Mouse (Mus musculus) spleen, postnatal 4 days (tissue): Measurements from ENCODE around the gene Dennd4a.

Source experiments
- DNase-seq, 2 experiments: peaks; one replicate each; pipeline ENCODE4 v3.0.0; 2022; ENCODE audit warnings: low spot score in 2 of 2

The Dennd4a gene

DNA sequence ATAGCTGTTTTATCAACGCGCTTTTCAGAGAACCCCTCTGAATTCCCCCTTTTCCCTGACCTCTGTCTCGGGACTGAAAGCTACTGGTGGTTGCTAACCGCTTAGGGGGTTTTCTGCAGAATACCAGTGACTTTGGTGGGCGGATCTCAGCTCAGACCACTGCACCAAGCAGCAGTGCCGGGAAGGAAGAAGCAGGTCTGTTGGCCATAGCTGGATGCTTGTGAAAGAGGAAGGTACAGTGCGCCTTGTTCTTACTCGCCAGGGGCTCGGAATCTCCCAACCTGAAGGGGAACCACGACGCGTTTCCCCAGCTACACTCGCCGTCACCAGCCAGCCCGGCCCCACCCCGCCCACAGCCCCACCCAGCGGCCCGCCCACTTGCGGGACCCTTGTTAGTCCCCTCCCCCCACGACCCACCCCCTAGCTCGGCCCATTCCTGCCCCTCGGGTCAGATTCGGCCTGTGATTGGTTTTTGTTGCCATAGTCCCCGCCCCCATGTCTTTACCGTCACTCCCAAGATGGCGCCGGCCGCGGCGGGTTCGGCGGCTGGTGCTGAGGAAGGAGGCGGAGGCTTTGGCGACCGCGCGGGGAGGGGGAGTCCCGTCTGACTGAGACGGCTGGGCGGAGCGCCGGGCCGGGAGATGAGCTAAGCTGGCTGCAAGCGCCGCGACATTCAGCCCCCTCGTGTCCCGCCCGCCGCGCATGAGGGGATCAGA, at the start of gene Dennd4a:
Dennd4a (plus strand) TSS at position 519 of the 716 bp plus-strand sequence.
- peak; percentile 98 to 99 for DNase-seq

DNA sequence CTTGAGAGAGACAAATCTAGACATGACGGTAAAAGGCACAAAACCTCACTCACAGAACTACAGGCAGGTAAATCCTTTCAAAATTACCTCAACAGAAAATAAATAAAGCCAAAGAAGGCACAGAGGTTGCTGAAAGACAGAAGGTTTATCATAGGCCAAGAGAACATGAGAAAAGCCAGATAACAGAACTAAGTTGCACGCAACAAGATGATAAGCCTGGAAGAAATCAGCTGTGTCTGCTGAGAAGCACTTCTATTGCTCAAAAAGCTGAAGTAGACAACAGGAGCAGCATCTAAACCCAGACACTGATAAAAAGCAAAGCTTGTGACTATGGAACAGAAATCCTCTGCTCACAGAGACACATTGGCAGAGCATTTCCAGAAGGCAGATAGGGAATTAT, 46.3 kb upstream of the Dennd4a start:
- DNase-seq, result no peak

DNA sequence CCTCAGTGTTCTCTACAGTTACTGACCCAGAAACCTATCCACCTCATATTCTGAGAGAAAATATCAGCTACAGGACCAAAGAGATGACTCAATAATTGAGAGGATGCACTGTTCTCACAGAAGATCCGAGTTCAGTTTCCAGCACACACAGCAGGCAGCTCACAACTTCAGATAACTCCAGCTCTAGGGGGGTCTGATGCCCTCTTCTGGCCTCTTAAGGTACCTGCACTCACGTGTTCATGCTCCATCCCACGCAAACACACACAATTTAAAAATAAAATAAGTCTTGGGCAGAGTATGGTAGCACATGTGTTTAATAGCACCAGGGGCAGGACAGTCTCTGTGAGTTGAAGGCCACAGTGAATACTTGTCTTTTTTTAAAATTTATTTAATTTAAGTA, 45.0 kb upstream of the Dennd4a start:
- DNase-seq, result no peak

DNA sequence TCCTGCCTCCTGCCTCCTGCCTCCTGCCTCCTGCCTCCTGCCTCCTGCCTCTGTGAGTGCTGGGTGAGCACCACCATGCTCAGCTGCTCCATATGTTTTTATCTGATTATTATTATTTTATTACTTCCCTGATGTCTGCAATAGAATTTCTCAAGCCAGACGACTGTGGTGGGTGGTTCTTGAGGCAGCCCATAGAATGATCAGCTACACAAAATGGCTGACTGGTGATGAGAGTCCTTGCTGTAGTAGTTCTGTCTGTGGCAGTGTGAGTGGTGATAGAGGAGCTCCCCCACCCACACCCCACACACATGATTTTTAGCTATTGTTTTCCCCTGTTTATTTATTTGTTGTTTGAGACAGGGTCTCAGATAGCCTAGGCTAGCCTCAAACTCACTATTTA, 43.3 kb upstream of the Dennd4a start:
- no peak for DNase-seq

DNA sequence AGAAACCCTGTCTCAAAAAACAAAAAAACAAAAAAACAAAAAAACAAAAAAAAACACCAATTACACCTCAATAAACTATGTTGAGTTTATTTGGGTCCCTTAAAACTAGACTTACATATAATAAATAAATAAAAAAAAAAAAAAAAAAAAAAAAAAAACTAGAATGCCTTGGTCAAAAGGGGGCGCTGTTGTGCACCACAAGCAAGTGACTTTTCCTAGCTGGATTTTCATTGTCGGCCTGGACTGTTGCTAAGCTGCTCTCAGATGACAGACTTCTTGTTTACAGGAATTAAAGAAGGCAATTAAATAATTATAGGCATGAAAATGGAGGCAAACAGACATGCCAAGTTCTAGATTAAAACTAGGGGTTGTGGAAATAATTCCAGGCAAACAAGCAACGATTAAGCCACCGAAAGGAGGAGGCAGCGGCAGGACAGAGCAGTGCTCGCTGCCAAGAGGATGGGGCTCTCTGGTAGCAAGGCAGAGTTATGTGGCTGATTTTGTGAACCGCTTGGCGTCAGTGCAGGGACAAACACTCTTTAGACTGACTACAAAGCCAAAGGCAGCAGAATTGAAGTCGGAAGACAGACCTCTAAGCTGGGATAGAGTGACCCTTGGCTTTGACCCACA, 42.0 kb upstream of the Dennd4a start:
- DNase-seq, result peak in 1 of 2 experiments; percentile 75

DNA sequence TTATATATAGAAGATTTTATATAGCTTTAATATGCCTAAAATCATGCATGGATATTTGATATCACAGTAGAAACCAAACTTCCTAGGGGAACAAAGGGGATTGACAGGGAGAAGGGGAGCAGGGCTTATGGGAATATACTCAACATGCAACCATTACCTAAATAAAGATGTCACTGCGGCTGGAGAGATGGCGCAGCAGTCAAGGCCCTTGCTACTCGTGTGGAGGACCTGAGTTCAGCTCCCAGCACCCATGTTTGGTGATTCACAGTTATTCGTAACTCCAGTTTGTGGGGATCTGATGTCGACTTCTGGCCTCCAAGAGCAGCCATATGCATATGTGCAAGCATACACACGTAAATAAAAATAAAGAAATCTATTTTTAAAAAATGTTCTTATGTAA, 41.2 kb upstream of the Dennd4a start:
- peak in 1 of 2 experiments; percentile 47 for DNase-seq

DNA sequence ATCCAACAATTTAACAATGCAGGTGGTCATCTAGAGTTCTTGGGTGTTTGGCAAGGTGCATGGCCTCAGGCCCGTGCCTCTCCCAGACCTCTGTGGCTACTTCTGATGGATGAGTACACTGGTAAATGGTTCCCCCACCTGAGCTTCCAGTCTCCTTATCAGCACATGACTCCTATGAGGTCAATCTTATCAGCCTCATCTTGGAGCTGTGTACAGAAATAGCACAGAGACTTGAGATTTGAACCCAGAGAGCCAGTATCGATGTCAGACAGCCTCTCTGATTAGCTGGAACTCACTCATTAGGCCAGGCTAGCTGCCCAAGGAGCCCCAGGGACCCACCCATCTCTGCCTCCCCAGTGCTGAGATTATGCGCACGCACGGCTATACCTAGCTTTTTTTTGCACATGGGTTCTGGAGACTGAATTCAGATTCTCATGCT, 40.7 kb upstream of the Dennd4a start:
- peak in 1 of 2 experiments; percentile 54 for DNase-seq

DNA sequence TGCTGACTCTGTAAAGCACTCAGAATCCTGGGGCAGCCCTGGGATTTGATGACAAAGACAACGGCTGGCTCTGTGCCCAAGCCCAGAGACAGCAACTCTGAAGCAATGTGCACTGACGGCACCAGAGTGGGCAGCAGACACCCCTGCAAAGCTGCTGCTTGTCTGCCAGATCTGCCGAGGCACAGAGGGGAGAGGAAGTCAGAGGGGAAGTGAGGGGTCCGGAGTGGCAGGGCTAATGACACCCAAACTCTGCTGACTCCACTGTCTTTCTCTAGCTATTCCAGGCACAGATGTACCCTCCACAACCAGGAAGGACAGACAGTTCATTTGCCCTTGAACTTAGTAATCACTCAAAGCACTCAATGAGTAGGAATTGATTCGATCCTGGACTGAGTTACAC, 39.9 kb upstream of the Dennd4a start:
- peak in 1 of 2 experiments; percentile 21 for DNase-seq

DNA sequence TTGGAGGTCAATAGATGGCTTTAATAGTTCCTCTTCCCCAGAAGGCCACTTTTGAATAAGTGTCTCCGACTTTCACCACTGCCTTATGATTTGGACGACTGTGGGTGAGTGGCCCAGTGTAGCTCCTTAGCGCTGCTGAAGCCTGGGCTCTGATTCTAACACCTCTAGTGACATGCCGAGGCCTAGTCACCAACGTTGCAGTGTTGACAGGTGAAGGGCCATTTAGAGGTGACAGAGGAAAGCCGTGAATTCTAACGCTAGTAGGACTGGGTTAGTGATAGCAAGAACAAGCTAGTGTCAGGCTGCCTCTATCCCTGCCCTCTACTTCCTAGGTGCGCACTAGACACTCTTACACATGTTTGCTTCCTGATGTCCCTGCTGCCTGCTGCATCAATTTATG, 37.9 kb upstream of the Dennd4a start:
- DNase-seq, result peak in 1 of 2 experiments; percentile 38

DNA sequence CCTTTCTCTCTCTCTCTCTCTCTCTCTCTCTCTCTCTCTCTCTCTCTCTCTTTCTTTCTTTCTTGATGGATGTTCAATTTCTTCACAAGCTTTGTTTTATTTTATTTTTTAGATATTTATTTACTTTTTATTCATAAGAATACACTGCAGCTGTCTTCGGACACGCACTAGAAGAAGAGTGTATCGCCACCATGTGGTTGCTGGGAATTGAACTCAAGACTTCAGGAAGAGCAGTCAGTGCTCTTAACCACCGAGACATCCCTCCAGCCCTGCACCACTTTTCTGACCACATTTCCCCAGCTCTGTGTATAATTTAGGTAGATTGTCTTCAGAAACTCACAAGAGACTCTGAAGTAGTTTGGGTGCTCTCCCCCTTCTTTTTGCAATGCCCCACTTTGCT, 37.2 kb upstream of the Dennd4a start:
- DNase-seq, result no peak

DNA sequence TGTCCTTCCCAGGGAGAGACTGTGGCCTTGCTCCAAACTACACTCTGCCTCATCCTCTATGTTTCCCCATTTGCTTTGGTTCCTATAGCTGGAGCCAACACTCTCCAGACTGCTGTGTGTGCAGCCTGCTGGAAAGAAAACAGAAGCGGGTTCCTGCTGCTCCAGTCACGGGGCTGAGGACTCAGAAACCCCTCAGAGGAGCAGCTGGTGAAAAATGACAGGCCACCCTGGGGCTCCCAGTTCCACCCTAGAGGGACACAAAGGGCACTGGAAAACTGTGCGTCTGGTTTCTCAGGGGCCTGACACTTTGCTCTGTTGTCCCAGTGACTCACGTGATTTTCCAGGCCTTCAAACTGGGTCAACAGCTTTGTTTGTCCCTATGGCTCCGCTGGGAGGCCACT, 36.7 kb upstream of the Dennd4a start:
- no peak for DNase-seq

DNA sequence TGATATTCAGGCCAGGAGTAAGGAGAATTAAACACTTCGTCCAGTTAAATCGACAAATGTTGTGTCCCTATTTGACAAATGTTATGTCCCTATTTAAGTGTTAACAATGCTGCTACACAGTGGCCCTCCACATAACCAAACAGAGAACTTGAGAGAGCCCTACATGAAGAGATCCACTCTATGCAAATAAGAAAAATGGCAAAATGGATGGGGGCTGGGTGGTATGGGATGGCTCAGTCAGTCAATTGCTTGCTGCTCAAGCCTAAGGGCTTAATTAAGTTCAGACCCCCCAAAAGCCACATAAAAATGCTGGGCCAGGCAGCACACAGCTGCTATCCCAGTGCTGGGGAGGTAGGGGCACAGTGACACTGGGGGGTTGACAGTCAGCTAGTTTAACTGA, 36.3 kb upstream of the Dennd4a start:
- DNase-seq, result no peak

DNA sequence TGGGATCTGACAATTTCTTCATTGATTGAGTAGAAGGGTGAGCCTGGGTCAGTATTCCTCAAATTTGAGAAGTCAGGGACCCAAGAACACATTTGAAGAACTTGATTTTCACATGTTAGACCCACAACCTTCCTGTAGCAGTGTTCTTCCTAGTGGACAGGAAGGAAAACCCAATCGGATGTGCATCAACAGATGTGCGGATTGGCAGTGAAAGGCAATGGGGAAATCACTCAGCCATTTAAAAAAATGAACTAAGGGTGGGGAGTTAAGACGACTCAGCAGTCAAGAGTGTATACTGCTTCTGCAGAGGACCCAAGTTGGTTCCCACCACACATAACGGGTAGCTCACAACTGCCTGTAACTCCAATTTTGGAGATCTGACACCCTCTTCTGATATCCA, 35.6 kb upstream of the Dennd4a start:
- DNase-seq, result no peak

DNA sequence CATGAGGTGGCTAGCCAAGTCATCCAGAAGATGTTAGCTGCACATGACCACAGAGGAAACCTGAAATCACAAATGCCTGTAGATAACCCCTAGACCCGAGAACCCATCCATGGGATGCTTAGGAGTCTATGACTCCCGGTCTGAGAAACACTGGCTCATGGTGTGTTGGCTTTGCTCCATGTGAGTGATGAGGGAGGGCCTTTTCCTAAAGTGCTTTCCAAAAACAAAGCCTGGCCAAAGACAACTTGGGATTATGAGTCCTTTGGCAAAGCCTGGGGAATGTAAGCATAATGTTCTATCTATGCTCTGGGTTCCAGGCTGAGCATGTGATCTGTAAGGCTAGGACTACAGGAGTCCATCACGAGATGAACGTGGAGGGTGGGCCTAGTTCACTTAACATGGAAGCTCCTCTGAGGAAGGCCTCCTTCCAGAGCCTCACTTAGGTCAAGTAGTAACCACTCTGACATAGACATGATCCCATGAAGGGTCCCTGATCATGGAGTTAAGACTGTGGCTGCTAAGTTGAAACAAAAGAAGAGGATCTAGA, 33.6 kb upstream of the Dennd4a start:
- DNase-seq, result no peak

DNA sequence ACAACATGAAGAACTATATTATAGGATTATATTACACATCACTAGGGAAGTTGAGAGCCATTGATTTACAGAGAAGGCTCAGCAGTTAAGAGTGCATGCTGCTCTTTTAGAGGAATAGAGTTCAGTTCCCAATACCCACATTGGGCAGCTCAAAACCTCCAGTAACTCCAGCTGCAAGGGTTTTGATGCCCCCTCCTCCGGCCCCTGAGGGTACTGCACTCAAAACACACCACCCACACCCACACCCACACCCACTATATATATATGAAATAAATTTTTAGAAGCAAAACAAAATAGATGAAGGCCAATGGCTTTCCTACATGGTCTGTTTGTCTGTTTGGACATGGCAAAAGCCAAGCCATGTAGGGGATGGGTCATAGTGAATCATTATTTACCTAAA, 33.0 kb upstream of the Dennd4a start:
- DNase-seq, result no peak

DNA sequence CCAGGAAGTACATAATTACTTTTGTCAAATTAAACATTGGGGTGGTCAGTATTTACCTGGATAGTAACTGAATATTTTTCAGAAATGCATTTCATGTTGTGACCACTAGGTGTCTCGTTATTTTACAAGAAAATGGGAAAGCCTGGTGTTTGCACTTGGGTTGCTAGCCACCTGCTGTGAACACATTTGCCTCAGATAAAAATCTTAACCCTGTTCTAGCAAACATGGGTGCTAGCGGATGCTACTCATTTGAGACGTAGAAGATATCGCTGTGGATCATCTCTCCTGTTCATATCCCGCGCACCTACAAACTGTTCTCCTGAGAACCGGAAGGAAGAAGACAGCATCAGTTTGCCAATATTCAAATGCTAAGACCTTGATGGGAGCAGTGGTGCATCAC, 31.5 kb upstream of the Dennd4a start:
- no peak for DNase-seq

DNA sequence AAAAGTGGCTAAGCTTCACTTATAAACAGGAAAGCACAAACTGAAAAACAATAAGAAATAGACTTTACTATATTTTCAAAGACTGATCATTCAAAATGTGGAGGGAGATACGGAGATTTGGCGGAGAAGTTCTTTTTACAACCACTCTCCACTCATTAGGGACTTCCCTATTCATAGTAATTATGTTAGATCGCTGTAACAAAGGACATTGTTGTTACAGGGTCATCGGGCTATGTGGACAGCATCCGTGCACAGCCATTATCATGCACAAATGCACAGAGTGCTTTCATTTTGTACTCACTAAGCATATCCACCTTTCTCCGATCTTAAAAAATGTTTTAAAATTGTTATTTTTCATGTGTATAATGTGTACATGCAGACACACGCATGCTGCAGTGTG, 27.6 kb upstream of the Dennd4a start:
- DNase-seq, result no peak

DNA sequence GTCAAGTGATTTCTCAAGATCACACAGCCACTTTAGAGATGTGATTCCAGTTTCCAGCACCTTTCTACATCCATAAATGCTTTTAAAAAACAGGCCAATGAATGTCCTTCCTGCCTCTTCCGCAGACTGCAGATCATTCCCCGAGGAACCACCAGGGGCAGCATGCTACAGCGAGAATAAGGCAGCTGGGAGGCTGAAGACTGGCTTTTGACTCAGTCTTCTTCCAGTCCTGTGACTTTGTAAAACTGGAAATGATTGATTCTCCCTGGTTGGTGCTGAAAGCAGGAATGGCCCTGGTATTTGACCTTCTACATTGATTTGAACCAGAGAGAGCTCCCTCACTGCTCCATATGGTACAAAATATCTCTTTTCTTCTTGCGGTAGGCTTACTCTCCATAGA, 26.3 kb upstream of the Dennd4a start:
- DNase-seq, result peak; percentile 85 to 93

DNA sequence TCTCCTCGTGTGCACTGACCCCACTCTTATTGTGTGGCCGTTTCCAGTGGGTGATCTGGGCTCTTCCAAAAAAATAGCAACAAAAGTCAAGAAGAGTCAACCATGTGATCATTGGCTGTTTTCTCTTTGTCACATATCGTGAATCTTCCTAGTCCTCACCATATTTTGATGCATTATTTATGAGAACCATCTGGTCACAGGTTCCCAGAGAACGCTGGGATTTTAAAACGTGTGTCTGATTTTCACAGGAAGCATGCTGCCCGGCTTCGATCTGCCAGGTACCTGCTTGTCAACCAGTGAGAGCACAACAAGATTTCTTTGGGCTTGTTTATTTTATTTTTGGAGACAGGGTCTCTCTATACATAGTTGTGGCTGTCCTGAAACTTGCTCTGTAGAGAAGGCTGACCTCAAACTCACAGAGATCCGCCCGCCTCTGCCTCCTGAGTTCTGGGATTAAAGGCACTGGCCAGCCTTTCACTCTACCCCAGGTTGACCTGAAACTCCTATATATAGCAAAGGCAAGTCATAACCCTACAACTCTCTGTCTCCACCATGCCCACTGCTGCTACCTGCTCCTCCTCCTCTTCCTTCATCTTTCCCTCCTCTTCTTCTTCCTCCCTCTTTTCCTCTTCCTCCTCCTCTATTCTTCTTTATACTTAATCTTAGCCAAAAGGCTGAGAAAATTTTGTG, 24.8 kb upstream of the Dennd4a start:
- DNase-seq, result peak in 1 of 2 experiments; percentile 49

DNA sequence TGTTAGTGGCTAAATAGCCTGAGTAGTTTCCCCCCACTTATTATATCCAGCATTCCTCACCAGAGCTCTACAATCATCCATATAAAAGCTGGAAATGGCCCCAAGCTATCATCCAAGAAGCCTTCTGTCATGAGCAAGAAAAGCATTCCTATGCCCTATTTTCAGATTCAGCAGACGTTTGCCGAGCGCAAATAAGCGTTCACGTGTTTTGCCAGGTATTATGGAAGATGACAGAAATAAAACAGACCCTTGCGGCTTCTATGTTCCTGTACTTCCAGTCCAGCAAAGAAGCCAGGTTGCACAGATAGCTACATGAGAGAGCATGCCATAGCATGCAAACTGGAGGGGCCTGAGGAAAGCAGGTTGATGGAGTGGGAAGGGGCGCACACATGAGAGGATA, 23.1 kb upstream of the Dennd4a start:
- peak in 1 of 2 experiments; percentile 49 for DNase-seq

DNA sequence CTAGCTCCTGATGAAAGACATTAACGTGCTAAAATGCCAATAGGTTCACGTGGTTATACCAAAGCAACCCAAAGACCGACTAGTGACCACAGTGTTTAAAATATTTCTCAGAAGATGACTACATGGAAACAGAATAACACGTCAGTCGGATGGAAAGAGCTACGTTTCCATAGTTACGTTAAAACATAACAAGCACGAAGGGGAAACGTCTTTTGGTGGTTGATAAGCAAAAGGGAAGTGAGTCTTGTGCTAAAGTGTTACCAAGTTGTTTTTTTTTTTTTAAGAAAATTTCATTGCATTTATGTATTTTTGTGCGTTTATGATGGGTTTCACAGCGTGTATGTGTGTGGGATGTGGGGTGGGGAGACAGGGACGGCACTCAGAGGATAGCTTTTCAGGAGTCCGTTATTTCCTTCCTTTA, 21.8 kb upstream of the Dennd4a start:
- DNase-seq, result peak in 1 of 2 experiments; percentile 66

DNA sequence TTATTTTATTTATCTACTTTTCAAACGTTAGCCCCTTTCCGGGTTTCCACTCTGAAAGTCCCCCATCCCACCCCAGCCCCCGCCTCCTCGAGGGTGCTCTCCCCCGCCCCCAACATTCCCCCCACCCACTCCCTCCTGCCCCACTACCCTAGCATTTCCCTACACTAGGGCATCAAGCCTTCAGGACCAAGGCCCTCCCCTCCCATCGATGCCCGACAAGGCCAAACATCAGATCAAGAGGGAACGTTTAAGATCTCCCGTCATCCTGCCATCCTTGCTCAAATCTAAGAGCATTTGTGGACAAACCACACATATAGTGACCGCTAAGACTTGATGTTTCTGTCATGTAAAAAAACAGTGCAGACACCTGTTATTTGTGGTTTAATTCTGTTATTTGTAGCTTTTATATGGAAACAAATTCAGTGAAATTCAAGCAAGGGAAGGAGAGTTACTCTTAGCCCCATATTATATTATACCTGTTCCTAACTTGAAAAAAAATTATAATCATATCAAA, 21.2 kb upstream of the Dennd4a start:
- peak in 1 of 2 experiments; percentile 61 for DNase-seq
